Mouse (Mus musculus) G1E (cell line): ENCODE measurements around the gene Sfmbt1. TPM values are rescaled to one million over a fixed set of nuclear protein-coding genes. Genes with fewer than 3 reads are reported as not detected.

Experiments used
- ATAC-seq: 2 replicates; pipeline ENCODE4 v1.8.0; 2016; ENCODE audit warnings: mild to moderate bottlenecking; ENCODE audit not compliant: insufficient number of reproducible peaks, poor library complexity, low FRiP score, severe bottlenecking; ENCODE audit errors: extremely low read depth
- DNase-seq: peaks from one replicate; pipeline ENCODE4 v3.0.0; 2012; ENCODE audit warnings: low spot score
- H3K27me3 ChIP-seq: 2 replicates; pipeline ENCODE4 v1.6.1; 2012; ENCODE audit warnings: mild to moderate bottlenecking, low read length, inconsistent platforms; ENCODE audit not compliant: insufficient read depth
- H3K36me3 ChIP-seq: replicated peaks from 2 replicates; pipeline ENCODE3; 2012; ENCODE audit warnings: mild to moderate bottlenecking, inconsistent platforms
- H3K4me1 ChIP-seq: 2 replicates; pipeline ENCODE4 v1.6.1; 2012; ENCODE audit warnings: low read depth, low read length, inconsistent platforms, mixed read lengths; ENCODE audit not compliant: insufficient read depth
- H3K4me3 ChIP-seq: 2 replicates; pipeline ENCODE4 v1.5.1; 2012; ENCODE audit warnings: low read depth, mild to moderate bottlenecking, inconsistent platforms, low read length, moderate library complexity, mixed read lengths
- H3K9me3 ChIP-seq: replicated peaks from 2 replicates; pipeline ENCODE4 v1.6.1; 2012; ENCODE audit warnings: inconsistent platforms
- CTCF ChIP-seq: IDR thresholded peaks from 2 replicates; pipeline ENCODE4 v1.5.1; 2012; ENCODE audit warnings: low read depth, low read length, inconsistent platforms, mixed read lengths
- GATA1 ChIP-seq: IDR thresholded peaks from 2 replicates; pipeline ENCODE4 v1.6.1; 2012; ENCODE audit warnings: borderline replicate concordance, low read length, inconsistent platforms, mixed read lengths
- GATA2 ChIP-seq: IDR thresholded peaks from 2 replicates; pipeline ENCODE4 v1.6.1; 2012; ENCODE audit warnings: low read depth, low read length, inconsistent platforms, borderline replicate concordance
- POLR2AphosphoS5 ChIP-seq: IDR thresholded peaks from 2 replicates; pipeline ENCODE4 v1.6.1; 2012; ENCODE audit warnings: low read depth, low read length, inconsistent platforms; ENCODE audit not compliant: insufficient replicate concordance
- TAL1 ChIP-seq: conservative IDR thresholded peaks from 2 replicates; pipeline ENCODE4 v1.6.1; 2012; ENCODE audit warnings: low read depth, low read length, inconsistent platforms, mixed read lengths
- polyA plus RNA-seq: library from polyadenylated mRNA; stranded (reverse); fragments of >175 nt; gene quantifications from 2 replicates; pipeline ENCODE4 v1.2.3, GENCODE M21; 2012
- total RNA-seq, 2 experiments: library from RNA; stranded (forward) in 1 of 2; stranded (reverse) in 1 of 2; fragments of 200-1000 nt in 1 of 2; fragments of >200 nt in 1 of 2; fragmentation: Nextera tagmentation in 1 of 2; gene quantifications; 2 replicates each; pipeline ENCODE4 v1.2.3; 2014 to 2017

The Sfmbt1 gene
- total and polyA plus RNA-seq, 3 experiments = 3.1 to 26.6 (median 14.8) TPM

DNA sequence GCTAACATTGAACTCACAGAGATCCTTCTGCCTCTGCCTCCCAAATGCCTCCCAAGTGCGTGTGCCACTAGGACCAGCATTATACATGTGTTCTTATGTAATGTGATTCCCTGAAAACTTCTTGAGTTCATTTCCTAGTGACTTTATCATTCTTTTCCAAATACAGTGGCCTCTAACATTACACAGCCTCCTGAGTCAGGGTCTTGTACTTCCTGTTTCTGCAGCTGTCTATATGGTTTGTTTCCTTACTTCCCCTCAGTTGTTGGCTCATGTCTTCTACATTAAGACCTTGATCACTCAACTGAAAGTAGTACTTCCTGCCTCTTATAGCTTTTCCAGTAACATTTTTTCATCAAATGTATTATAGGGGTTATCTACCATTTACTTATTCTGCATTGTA lies 46.6 kb downstream of the Sfmbt1 start:
- TF ChIP-seq CTCF (no peak), GATA1 (no peak), POLR2AphosphoS5 (no peak), GATA2 (no peak), TAL1 (no peak)
- H3K36me3 ChIP-seq = peaks cover 8% of the 10 kb centered on the region
- peaks cover 14% of the 10 kb centered on the region for H3K4me1 ChIP-seq
- no peaks in the 10 kb centered on the region for H3K9me3 ChIP-seq
- peak; percentile 14 for DNase-seq
- peak; percentile 45; the same call in 1 of the 2 replicates for ATAC-seq
- H3K27me3 ChIP-seq = no peaks in the 10 kb centered on the region
- H3K4me3 ChIP-seq = no peak overlapping the region

DNA sequence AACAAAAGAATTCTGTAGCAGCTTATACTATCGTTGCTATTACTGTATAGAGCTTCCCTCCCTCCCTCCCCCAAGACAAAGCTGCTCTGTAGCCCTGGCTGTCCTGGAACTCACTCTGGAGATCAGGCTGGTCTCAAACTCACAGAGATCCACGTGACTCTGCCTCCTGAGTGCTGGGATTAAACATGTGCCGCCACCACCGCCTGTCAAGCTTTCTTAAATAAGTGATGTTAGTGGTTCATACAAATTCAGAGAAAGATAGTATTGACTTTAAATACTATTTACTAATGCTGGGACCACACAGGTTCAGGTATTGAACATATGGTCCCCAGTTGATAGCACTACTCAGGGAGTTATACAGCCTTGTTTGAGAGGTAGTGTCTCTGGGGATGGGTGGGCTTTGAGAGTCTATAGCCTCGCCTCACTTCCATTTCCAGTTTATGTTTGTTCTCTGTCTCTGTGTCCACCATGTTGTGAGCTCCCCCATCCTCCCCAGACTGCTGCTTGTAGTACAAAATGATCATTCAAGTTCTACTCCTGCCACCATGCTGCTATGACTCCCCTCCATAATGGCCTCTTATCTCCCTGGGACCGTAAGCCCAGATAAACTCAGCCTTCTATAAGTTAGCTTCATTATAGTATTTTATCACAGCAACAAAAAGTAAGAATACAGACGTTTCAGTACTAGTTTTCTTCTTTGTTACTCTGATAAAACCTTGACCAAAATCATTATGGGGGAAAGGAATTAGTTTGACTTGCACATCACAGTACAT lies 47.7 kb downstream of the Sfmbt1 start:
- no peaks in the 10 kb centered on the region for H3K9me3 ChIP-seq
- no peak for TF ChIP-seq POLR2AphosphoS5
- TF ChIP-seq TAL1 = no peak
- TF ChIP-seq GATA2 = no peak
- TF ChIP-seq CTCF = no peak
- TF ChIP-seq GATA1 = no peak
- H3K4me3 ChIP-seq = no peak overlapping the region
- H3K4me1 ChIP-seq = peaks cover 14% of the 10 kb centered on the region
- ATAC-seq (no peak), DNase-seq (no peak)
- no peaks in the 10 kb centered on the region for H3K27me3 ChIP-seq
- peaks cover 13% of the 10 kb centered on the region for H3K36me3 ChIP-seq

GRCm38 (mm10) chr14:30762904-30763568 lies 48.4 kb downstream of the Sfmbt1 start:
- H3K36me3 ChIP-seq = peaks cover 18% of the 10 kb centered on the region
- DNase-seq (no peak), ATAC-seq (no peak)
- H3K27me3 ChIP-seq = no peaks in the 10 kb centered on the region
- TF ChIP-seq POLR2AphosphoS5 = no peak
- TF ChIP-seq TAL1 = no peak
- TF ChIP-seq GATA1 = no peak
- no peak for TF ChIP-seq CTCF
- TF ChIP-seq GATA2 = no peak
- no peak overlapping the region for H3K4me3 ChIP-seq
- H3K4me1 ChIP-seq = peaks cover 14% of the 10 kb centered on the region
- H3K9me3 ChIP-seq = no peaks in the 10 kb centered on the region

DNA sequence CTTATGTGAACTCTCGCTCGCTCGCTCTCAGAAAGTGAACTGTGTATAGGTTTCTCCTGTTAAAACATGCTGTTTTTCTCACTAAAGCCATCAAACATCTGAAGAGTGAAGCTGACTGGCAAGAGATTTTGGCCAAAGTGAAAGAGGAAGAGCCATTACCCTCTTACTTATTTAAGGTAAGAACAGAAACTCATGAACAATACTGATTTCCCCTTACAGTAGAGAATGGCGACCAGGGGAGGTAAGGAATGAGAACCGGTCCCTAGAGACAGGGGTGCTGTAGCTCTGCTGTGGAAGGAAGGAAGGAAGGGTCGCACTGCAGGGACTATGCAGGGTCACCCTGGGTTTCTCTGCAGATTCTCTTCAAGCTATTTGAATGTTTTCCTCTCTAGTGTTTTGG lies 70.0 kb downstream of the Sfmbt1 start:
- TF ChIP-seq POLR2AphosphoS5 = no peak
- no peak for TF ChIP-seq GATA1
- TF ChIP-seq TAL1 = no peak
- no peak for TF ChIP-seq GATA2
- TF ChIP-seq CTCF = no peak
- H3K36me3 ChIP-seq = peaks cover 52% of the 10 kb centered on the region
- H3K4me3 ChIP-seq = no peak overlapping the region
- ATAC-seq = no peak
- H3K9me3 ChIP-seq = no peaks in the 10 kb centered on the region
- no peaks in the 10 kb centered on the region for H3K4me1 ChIP-seq
- no peak for DNase-seq
- no peaks in the 10 kb centered on the region for H3K27me3 ChIP-seq

DNA sequence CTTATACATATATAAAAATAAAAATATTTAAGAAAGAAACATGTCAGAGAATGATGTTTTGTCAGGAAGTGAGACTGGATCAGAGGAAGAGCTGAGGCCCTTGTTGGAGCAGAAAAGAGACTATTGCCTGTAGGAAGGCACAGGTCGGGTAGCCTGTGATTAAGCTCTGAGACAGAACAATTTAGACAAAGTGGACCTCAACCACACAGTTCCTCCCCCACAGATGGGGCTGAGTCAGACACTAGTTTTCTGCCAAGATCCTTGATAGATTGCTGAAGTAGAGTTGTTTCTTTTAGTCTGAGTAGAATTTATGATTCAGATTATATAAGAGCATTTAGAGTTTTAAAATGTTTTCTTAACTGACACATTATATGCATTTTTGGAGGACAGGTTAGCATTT lies 74.8 kb downstream of the Sfmbt1 start:
- H3K36me3 ChIP-seq = peaks cover 72% of the 10 kb centered on the region
- no peaks in the 10 kb centered on the region for H3K27me3 ChIP-seq
- TF ChIP-seq TAL1 (no peak), GATA1 (no peak), CTCF (no peak), GATA2 (no peak), POLR2AphosphoS5 (no peak)
- no peak overlapping the region for H3K4me3 ChIP-seq
- H3K9me3 ChIP-seq = no peaks in the 10 kb centered on the region
- no peak for DNase-seq
- ATAC-seq = no peak
- no peaks in the 10 kb centered on the region for H3K4me1 ChIP-seq

DNA sequence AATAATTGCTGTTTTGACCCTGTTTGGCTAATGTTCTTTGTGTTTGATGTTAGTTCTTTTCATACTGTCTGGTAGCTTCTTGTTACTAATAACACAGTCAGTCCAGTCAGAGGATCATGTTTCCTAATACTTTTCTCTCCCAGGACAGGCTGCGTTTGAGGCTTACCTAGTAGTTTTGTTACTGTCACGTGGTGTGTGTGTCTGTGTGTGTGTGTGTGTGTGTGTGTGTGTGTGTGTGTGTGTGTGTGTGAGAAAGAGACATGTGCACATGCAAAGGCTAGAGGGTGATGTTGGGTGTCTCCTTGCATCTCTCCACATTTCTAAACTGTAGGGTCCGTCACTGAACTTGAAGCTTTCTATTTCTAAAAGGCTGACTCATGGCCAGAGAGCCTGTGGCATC lies 78.2 kb downstream of the Sfmbt1 start:
- Histone ChIP-seq H3K4me3 (no peak overlapping the region), H3K9me3 (no peaks in the 10 kb centered on the region), H3K4me1 (no peaks in the 10 kb centered on the region), H3K36me3 (peaks cover 65% of the 10 kb centered on the region), H3K27me3 (no peaks in the 10 kb centered on the region)
- DNase-seq = no peak
- TF ChIP-seq POLR2AphosphoS5 (no peak), TAL1 (no peak), CTCF (no peak), GATA1 (no peak), GATA2 (no peak)
- ATAC-seq = no peak
